Mouse (Mus musculus) megakaryocyte, embryonic 14.5 days (primary cell): Measurements from ENCODE around the gene Rad54l2.

ENCODE experiments used
- FLI1 ChIP-seq: IDR thresholded peaks from 2 replicates; pipeline ENCODE4 v1.6.1; 2012; ENCODE audit warnings: low read length, inconsistent platforms, mixed read lengths
- GATA1 ChIP-seq: IDR thresholded peaks from 3 replicates; pipeline ENCODE4 v1.6.1; 2012; ENCODE audit warnings: mixed read lengths, low read length, inconsistent platforms, borderline replicate concordance

- TF ChIP-seq GATA1 (no peak), FLI1 (no peak)
These were observed 34.7 kb downstream of the Rad54l2 start for GRCm38 (mm10) chr9:106754311-106754710.
